Mouse (Mus musculus): Measurements from ENCODE around the gene Mageb4. TPM values are rescaled to one million over a fixed set of nuclear protein-coding genes. Genes with fewer than 3 reads are reported as not detected.

Gene Mageb4
- not detected for total RNA-seq (2023)

GRCm38 (mm10) chrX:86304993-86305392, at the start of gene Mageb4:
Gene Mageb4, minus strand, starts transcription at chrX:86305093.

Other genes with a start within 250 kb of the Mageb4 start
- not detected for gene Nr0b1, start 113.3 kb downstream of the Mageb4 start, total RNA-seq (2023)

Measured in B cell, adult 67 days (primary cell).